Comparison of ENCODE assay signal across 11 mouse cellular contexts in genomic region chr2:93223463-93223862, GRCm38 (mm10). TPM values are rescaled to one million over a fixed set of nuclear protein-coding genes. Genes with fewer than 3 reads are reported as not detected.
A peak's percentile ranks its signal among the peaks of the same experiment; 100 is the strongest.
DNase-seq lines count a peak whose midpoint lies in the region; ATAC-seq and TF ChIP-seq lines count a peak whose summit lies in the region.
"Had no signal": no experiment of that assay in that cellular context is flagged by ENCODE, and none has a peak within 500 bp of the region (broad histone marks: within the 10 kb centered on the region; RNA-seq: fewer than 3 reads in every experiment).

No protein-coding gene starts in this region.

- 58% methylated on average over 6 of the region's 6 CpGs for WGBS in kidney, adult 2 months
- 66% methylated on average over 6 of the region's 6 CpGs for WGBS in kidney, embryonic 16.5 days

- DNase-seq in kidney, adult 2 months: peak; percentile 41
- peak; percentile 47 to 52 for DNase-seq in adrenal gland, adult 18-20 months (ENCODE audit: low spot score in 2 of 2)
- DNase-seq in adrenal gland, postnatal 25 days: peak; percentile 80
- DNase-seq in heart, adult 9 months (ENCODE audit: low spot score in 2 of 2): peak; percentile 30 to 38
- DNase-seq in Muller cell, postnatal 12 days (ENCODE audit: inconsistent ontology term): no peak
- DNase-seq: right cerebral cortex, postnatal 14 days; thymus, postnatal 4 days had no signal

- no peak for TF ChIP-seq CTCF in kidney, adult 2 months (conservative IDR thresholded peaks at IDR 0.05; ENCODE audit: insufficient read depth, insufficient read length, low read depth, low read length)

- H3K27ac ChIP-seq in kidney, adult 2 months (ENCODE audit: insufficient read depth, low read depth, low read length): no peak overlapping the region
- no peak overlapping the region for H3K27ac ChIP-seq in kidney, embryonic 16.5 days (ENCODE audit: low read length)

- H3K4me3 ChIP-seq in kidney, adult 2 months (ENCODE audit: insufficient read depth, low read depth, low read length): no peak overlapping the region
- H3K4me3 ChIP-seq in kidney, embryonic 16.5 days (ENCODE audit: low read length): no peak overlapping the region

- H3K27me3 ChIP-seq in kidney, adult 2 months (replicated peaks; ENCODE audit: control insufficient read depth, insufficient read depth, low read length): no peaks in the 10 kb centered on the region
- no peaks in the 10 kb centered on the region for H3K27me3 ChIP-seq in kidney, embryonic 16.5 days (ENCODE audit: insufficient read depth, low read length)

- ATAC-seq in kidney, embryonic 16.5 days (ENCODE audit: low FRiP score, low TSS enrichment): no peak
- no peak for ATAC-seq in inflammation-experienced regulatory T-cells, adult 6 months
- ATAC-seq: intestine, postnatal 0 days; midbrain, embryonic 16.5 days had no signal

- H3K9me3 ChIP-seq in kidney, embryonic 16.5 days (ENCODE audit: low read length): no peaks in the 10 kb centered on the region

- TF ChIP-seq POLR2A in kidney, adult 2 months (IDR thresholded peaks at IDR 0.05; ENCODE audit: low read depth, low read length): no peak

- H3K4me1 ChIP-seq in kidney, adult 2 months (ENCODE audit: control insufficient read depth, insufficient read depth, low read length): no peaks in the 10 kb centered on the region
- peaks cover 25% of the 10 kb centered on the region for H3K4me1 ChIP-seq in kidney, embryonic 16.5 days (ENCODE audit: insufficient read depth, low read length)

- no peak overlapping the region for H3K9ac ChIP-seq in kidney, embryonic 16.5 days (replicated peaks; ENCODE audit: low read length)

- H3K4me2 ChIP-seq in kidney, embryonic 16.5 days (replicated peaks; ENCODE audit: low read depth, low read length): no peak overlapping the region

- H3K36me3 ChIP-seq in kidney, adult 2 months (ENCODE audit: control insufficient read depth, insufficient read depth, low read length): no peaks in the 10 kb centered on the region
- H3K36me3 ChIP-seq in kidney, embryonic 16.5 days (ENCODE audit: insufficient read depth, low read length): peaks cover 3% of the 10 kb centered on the region; the same call in 1 of the 2 replicates

RNA-seq across cellular contexts. Expression of gene Trp53i11, which starts 36.1 kb away (rescaled TPM):
- 18.1 and 18.3 TPM in 2 replicates for polyA plus RNA-seq in kidney, adult 2 months (2012; rRNA removed)
- polyA plus RNA-seq in kidney, embryonic 16.5 days (2015; fragmentation: Nextera tagmentation; extraction: Ambion mirVana): 36.5 and 48.8 TPM in 2 replicates
- total RNA-seq in adrenal gland, adult 18-20 months (2021): 10 to 100 TPM; 51.6 to 83.8 TPM
- total RNA-seq in adrenal gland, postnatal 25 days (2021): 52.6 and 75.8 TPM in 2 replicates
- polyA plus RNA-seq in inflammation-experienced regulatory T-cells, adult 6 months (2017; shearing (Covaris generic)): 10 to 100 TPM; 45.1 to 68.3 (median 47.4) TPM
